Mouse (Mus musculus): ENCODE results near the gene Mybpc2. TPM values are rescaled to one million over a fixed set of nuclear protein-coding genes. Genes with fewer than 3 reads are reported as not detected.

The Mybpc2 gene
- total and polyA plus RNA-seq, 3 experiments: 0.24 TPM; not detected in 2

- DNase-seq: no peak
Observed at GRCm38 (mm10) chr7:44485572-44486195, 38.8 kb downstream of the Mybpc2 start.

DNA sequence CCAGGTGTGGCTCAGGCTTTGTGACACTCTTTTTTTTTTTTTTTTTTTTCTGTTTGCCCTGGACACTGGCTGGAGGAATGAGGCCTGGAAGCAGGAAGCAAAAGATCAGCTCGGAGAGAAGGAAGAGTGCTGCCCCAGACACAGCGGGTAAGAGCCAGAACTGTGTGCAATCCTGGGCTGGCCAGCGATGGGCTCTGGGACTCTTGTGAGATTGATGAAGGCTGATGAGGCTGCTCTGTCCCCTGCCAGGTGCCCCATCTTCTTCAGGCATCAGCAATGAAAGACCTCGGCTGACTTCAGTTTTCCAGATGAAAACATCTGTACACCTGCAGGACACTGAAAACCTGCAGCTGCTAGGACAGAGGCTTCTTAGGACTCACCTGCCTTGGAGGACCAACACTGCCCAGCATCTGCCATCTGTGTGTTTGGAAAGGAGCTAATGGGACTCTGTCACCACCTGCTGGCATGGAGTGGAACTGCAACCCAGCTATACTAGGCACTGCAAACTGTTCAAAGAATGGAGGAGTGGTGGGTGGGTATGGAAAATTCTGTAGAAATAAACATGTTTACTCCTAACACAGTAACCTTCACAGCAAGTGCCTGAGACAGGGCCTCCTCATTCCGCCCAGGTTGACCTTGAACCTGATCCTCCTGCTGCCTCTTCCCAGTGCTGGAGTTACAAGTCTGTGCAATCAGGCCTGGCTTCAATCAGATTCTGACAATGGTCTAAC, 39.5 kb downstream of the Mybpc2 start:
- peak; percentile 68 for DNase-seq

DNA sequence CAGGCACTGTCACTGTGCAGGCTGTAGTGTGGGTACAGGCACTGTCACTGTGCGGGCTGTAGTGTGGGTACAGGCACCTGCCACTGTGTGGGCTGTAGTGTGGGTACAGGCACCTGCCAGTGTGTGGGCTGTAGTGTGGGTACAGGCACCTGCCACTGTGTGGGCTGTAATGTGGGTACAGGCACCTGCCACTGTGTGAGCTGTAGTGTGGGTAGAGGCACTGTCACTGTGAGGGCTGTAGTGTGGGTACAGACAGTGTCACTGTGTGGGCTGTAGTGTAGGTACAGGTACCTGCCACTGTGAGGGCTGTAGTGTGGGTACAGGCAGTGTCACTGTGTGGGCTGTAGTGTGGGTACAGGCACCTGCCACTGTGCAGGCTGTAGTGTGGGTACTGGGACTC, 40.3 kb downstream of the Mybpc2 start:
- DNase-seq: no peak

- DNase-seq: no peak
Observed at GRCm38 (mm10) chr7:44482836-44483435, 41.5 kb downstream of the Mybpc2 start.

DNA sequence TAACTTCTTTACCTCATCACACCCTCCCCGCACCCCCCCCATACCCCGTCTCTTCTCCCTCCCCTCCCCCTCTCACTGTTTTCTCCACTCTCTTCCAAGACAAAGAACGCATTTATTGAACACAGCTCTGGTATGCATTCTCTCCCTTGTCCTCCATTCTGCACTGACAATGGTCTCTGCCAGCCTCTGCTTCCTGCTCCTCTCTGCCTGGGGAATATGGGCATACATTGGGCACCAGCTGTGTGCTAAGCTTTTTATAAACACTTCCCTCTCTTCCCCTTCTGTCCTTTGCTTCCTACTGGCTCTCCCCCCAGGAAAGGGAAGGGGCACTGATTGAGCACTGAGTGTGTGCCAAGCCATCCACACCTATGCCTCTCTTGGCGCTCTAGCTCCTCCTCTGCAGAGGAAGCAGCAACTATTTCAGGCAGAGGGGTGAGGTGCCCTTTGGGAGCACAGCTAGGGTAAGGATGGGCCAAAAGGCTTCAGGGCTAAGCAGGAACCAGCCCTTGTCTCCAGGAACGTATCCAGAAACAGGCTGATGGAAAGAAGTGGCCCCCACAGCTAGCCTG, 49.3 kb downstream of the Mybpc2 start:
- DNase-seq: no peak

DNA sequence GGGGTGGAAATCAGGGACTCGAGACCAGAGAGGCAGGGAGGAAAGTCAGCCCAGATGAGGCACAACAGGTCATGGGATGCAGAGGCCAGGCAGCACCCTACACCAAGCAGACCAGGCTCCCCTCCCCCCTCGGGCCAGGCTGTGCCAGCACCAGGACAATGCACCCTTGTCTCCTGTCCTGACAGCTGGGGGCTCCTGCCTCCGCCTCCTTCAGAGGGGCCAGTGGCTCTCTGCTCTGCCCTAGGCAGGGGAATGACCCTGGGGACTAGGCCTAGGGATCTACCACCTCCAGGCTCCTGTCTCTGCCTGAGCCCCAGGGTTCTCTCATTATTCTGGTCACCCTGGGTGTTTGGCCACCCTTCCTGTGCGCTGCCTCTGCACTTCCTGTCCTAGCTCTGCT, 50.0 kb downstream of the Mybpc2 start:
- no peak for DNase-seq

DNA sequence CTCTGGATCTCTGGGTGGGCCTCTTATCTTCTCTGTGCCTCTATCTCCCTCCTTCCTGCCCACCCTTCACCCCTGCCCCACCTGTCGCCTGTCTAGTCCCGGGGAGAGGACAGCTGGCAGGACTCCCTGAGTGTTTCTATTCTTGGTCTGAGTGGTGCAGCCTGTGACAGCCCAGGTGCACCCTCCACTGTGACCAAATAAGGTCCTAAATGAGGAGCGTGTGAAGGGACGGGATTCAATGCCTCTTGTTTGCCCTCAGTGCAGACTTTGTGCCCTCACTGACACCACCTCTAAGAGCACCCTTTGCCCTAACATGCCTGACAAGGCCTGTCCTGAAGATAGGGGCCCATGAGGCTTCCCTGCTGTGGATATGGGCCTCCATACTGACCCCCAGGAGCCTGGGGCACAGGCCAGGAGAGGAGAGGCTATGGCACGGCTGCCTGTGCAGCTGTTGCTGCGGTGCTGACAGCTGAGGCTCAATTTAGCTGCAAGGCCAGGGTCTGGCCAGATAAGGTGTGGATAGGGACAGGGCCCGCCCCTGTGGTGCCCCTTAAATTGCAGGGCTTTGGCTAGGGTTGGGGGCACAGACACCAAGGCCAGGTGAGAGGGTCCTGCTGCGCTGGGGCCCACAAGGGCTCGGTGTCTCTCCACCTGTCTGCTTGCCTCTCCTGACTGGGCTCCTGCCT, 51.4 kb downstream of the Mybpc2 start:
- DNase-seq: no peak

GRCm38 (mm10) chr7:44472558-44472885, 51.9 kb downstream of the Mybpc2 start:
- DNase-seq: no peak

GRCm38 (mm10) chr7:44471880-44472557, 52.4 kb downstream of the Mybpc2 start:
- no peak for DNase-seq

GRCm38 (mm10) chr7:44470696-44471612, 53.5 kb downstream of the Mybpc2 start:
- DNase-seq: no peak

DNA sequence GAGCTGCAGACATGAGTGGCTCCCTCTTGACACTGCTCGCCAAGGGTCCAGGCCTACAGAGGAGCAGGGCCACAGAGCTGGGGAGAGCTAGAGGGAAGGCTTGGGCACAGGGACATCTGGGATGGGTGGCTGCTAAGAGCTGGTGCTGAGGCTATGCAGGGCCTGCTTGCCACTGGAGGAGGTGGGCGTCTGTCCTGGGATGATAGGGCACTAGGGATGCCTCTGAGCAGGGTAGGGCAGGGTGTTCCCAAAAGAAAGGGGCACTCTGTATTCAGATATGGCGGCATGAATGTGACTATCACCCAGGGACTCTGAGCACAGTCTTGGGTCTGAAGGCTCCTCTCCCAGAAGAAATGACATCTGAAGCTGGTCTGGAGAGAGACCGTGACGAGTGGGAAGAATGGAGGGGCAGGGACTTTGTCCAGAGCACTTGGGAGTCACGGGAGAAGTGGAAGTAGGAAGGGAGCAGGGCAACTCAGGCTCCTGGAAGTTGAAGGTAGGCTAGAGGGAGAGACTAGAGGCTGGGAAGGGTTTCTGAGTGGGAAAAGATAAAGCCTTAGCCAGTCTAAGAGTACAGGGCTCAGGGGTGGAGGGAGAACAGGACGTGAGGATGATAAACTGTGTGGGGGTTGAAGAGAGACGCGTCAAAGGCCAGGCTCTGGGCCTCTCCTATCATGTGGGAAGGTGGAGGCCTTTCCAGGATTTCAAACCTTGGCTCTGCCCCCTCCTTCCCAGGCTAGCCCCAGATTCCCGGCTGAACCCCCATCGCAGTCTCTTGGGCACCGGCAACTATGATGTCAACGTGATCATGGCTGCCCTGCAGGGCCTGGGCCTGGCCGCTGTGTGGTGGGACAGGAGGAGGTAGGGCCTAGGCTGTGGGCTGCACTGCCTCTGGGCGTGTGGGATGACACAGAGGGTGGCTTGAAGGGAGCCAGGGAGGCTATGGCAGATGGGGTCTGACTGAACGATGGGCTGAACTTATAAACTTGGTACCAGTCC, 54.5 kb downstream of the Mybpc2 start:
- DNase-seq: no peak

DNA sequence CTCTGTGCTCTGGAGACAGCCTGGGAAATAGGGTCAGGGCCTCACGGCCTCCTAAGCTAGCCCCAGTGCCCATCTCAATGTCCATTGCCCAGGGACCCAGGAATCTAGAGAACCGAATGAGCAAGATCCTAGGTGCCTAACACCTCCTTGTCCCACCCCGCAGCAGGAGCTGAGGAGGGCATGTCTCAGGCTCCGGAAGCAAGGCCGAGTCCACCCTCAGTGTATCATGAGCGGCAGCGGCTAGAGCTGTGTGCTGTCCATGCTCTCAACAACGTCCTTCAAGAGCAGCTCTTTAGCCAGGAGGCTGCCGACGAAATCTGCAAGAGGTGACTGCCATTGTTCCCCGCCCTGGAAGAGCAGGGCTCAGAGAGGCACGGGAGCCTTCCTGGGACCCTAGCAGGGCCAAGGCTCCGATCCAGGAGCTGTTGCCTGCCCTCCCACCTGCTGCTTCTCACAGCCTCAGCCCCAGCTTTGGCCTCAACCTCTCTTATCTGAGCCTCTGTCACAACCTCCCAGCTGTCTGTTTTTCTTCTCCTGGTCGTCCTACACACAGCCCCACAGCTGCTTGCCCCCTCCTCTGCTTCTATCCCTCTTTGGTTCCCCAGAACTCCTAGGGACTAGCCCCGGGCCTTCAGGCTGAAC, 55.7 kb downstream of the Mybpc2 start:
- no peak for DNase-seq

DNA sequence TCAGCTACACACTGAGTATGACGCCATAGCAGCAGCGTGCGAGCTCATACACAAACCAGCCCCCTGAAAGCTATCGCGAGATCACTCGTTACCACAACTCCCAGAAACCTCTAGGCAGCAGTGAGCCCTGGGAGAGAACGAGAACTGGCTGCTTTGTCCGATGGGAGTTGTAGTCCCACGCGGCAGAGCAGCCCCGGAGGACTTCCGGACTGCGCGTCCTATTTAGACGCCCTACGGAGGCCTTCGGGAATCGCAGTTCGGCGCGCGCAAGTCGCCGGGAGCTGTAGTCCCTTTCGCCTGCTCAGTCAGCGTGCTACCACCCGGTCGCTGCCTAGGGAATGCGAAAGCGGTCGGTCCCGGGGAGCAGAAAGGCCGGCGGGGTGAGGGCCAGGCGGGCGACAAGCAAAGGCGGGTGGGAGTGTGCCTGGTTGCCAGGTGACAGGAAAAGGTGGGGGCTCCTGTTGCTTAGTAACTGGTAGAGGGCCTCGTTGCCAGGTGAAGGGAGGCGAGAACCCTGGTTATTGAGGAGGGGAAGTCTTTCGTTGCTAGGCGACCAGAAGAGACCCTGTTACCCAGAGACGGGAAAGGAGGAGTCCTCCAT, 56.5 kb downstream of the Mybpc2 start, which contains the start of gene Josd2:
Josd2 (plus strand) TSS at position 170 of the 601 bp plus-strand sequence.
- peak; percentile 96 for DNase-seq

DNA sequence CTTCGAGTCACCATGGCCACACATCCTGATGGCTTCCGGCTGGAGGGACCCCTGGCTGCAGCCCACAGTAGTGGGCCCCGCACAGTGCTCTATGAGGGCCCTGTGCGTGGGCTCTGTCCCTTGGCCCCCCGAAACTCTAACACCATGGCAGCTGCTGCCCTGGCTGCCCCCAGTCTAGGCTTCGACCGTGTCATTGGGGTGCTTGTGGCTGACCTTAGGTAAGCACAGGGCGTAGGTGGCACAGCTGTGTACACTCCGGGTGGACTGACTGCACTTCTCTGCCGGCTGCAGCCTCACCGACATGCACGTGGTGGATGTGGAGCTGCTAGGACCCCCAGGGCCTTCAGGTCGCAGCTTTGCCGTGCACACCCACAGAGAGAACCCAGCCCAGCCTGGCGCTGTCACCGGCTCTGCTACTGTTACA, 57.6 kb downstream of the Mybpc2 start:
- no peak for DNase-seq

DNA sequence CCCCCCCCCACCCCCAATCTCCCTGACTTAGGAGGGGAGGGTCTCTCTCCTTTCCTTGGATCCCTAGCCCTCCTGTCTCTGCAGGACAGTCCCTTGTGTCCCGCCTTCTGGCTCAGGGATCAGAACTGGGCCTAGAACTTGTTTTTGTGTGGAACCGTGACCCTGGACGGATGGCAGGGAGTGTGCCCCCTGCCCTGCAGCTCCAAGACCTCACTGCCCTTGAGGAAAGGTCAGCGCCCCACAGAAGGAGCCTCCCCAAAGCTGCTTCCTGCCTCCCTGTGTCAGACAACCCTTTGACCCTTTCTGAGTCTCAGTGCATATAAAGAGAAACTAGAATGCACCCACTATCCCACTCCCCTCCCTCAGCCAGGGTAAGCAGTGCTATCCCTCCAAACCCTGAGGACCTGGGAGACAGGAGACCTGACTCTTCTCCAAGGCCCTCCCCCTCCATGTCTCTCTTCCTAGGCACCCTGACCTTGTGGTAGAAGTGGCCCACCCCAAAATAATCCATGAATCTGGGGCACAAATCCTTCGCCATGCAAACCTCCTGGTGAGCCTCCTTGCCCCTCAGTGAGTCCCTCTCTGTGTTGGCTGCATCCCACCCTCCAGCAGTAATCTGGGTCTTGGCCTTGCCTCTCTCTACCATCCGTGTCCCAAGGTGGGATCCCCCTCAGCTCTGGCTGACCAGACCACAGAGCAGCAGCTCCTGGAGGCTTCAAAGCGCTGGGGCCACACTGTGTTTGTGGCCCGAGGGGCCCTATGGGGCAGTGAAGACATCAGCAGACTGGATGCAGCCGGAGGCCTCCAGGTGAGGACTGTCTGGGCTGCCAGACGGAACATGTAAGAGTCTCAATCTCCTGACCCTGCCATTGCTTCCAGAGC, 58.2 kb downstream of the Mybpc2 start:
- DNase-seq: no peak

- no peak for DNase-seq
Observed at GRCm38 (mm10) chr7:44465111-44465510, 59.3 kb downstream of the Mybpc2 start, which contains the start of gene Aspdh. Aspdh (plus strand) TSS chr7:44465391.

GRCm38 (mm10) chr7:44464511-44464910, 59.9 kb downstream of the Mybpc2 start:
- no peak for DNase-seq
